Mouse (Mus musculus) CH12.LX (cell line): ENCODE data around the gene Sh2b1. TPM values are rescaled to one million over a fixed set of nuclear protein-coding genes. Genes with fewer than 3 reads are reported as not detected.

Experiments used
- DNase-seq: peaks from one replicate; pipeline ENCODE4 v3.0.0-alpha.2; 2013; ENCODE audit errors: extremely low read depth
- H3K27ac ChIP-seq: 2 replicates; pipeline ENCODE4 v1.5.1; 2012; ENCODE audit warnings: low read depth, mild to moderate bottlenecking, control low read depth, moderate library complexity; ENCODE audit not compliant: insufficient read depth
- H3K27me3 ChIP-seq: replicated peaks from 2 replicates; pipeline ENCODE3; 2012; ENCODE audit warnings: inconsistent platforms
- H3K36me3 ChIP-seq, 2 experiments: replicated peaks in 1 of 2; 2 replicates each; pipeline versions ENCODE3 to v1.6.1; 2012; ENCODE audit warnings: inconsistent platforms in 1 of 2, low read length in 1 of 2, mild to moderate bottlenecking in 1 of 2, mixed read lengths in 1 of 2, moderate library complexity in 1 of 2; ENCODE audit not compliant: control insufficient read depth in 1 of 2, insufficient read depth in 1 of 2
- H3K4me1 ChIP-seq, 2 experiments: 2 replicates each; pipeline ENCODE4 v1.6.1; 2012; ENCODE audit warnings: inconsistent platforms in 1 of 2, moderate library complexity in 1 of 2; ENCODE audit not compliant: insufficient read depth in 2 of 2, control insufficient read depth in 1 of 2
- H3K4me2 ChIP-seq: 2 replicates; pipeline ENCODE4 v1.6.1; 2012; ENCODE audit warnings: low read depth, mild to moderate bottlenecking, control low read depth; ENCODE audit not compliant: poor library complexity, insufficient read depth, severe bottlenecking
- H3K4me3 ChIP-seq, 3 experiments: fragments of 150-350 bp in 1 of 3; sonication (generic) in 1 of 3; replicated peaks in 1 of 3; 2 replicates each; pipeline versions ENCODE3 to v1.5.1; 2011 to 2012; ENCODE audit warnings: low read depth in 2 of 3, low read length in 2 of 3, mild to moderate bottlenecking in 2 of 3, moderate library complexity in 2 of 3, control low read depth in 1 of 3, improper control_type of control experiment in 1 of 3, inconsistent platforms in 1 of 3, mixed read lengths in 1 of 3; ENCODE audit not compliant: poor library complexity in 1 of 3
- H3K79me2 ChIP-seq: replicated peaks from 2 replicates; pipeline ENCODE4 v1.6.1; 2012; ENCODE audit warnings: mild to moderate bottlenecking, moderate library complexity; ENCODE audit not compliant: control insufficient read depth, poor library complexity, insufficient read depth, severe bottlenecking; ENCODE audit errors: extremely low read depth
- H3K9ac ChIP-seq: 2 replicates; pipeline ENCODE4 v1.6.1; 2012; ENCODE audit warnings: low read depth, mild to moderate bottlenecking, control low read depth, moderate library complexity; ENCODE audit not compliant: insufficient read depth
- H3K9me3 ChIP-seq: replicated peaks from 2 replicates; pipeline ENCODE3; 2012; ENCODE audit warnings: low read length, inconsistent platforms, mixed read lengths
- BHLHE40 ChIP-seq: IDR thresholded peaks from 2 replicates; pipeline ENCODE4 v1.6.1; 2011; ENCODE audit warnings: mild to moderate bottlenecking, low read depth, low read length, improper control_type of control experiment
- CTCF ChIP-seq, 2 experiments: IDR thresholded peaks in 1 of 2; conservative IDR thresholded peaks in 1 of 2; 2 replicates each; pipeline ENCODE4 v1.5.1; 2011 to 2012; ENCODE audit warnings: low read depth in 2 of 2, low read length in 2 of 2, improper control_type of control experiment in 1 of 2, inconsistent platforms in 1 of 2, mild to moderate bottlenecking in 1 of 2, moderate library complexity in 1 of 2
- E2F4 ChIP-seq: IDR thresholded peaks from 2 replicates; pipeline ENCODE4 v1.6.1; 2011; ENCODE audit warnings: low read depth, low read length, improper control_type of control experiment; ENCODE audit not compliant: insufficient replicate concordance
- EP300 ChIP-seq: IDR thresholded peaks from 2 replicates; pipeline ENCODE4 v1.6.1; 2011; ENCODE audit warnings: low read length, improper control_type of control experiment
- ETS1 ChIP-seq: conservative IDR thresholded peaks from 2 replicates; pipeline ENCODE4 v1.6.1; 2012; ENCODE audit warnings: low read depth, mild to moderate bottlenecking, inconsistent platforms, low read length, improper control_type of control experiment, moderate library complexity
- HCFC1 ChIP-seq: IDR thresholded peaks from 2 replicates; pipeline ENCODE4 v1.6.1; 2012; ENCODE audit warnings: low read depth, mild to moderate bottlenecking, inconsistent platforms, low read length, improper control_type of control experiment
- JUND ChIP-seq: conservative IDR thresholded peaks from 2 replicates; pipeline ENCODE4 v1.6.1; 2011; ENCODE audit warnings: low read depth, low read length, improper control_type of control experiment
- KAT2A ChIP-seq: IDR thresholded peaks from 2 replicates; pipeline ENCODE4 v1.6.1; 2012; ENCODE audit warnings: low read length, improper control_type of control experiment, inconsistent platforms; ENCODE audit not compliant: insufficient replicate concordance
- MAZ ChIP-seq: IDR thresholded peaks from 2 replicates; pipeline ENCODE4 v1.6.1; 2012; ENCODE audit warnings: low read depth, mild to moderate bottlenecking, inconsistent platforms, low read length, improper control_type of control experiment, moderate library complexity
- MYC ChIP-seq: IDR thresholded peaks from 2 replicates; pipeline ENCODE4 v1.6.1; 2011; ENCODE audit warnings: low read depth, mild to moderate bottlenecking, improper control_type of control experiment, low read length
- NELFE ChIP-seq: IDR thresholded peaks from 2 replicates; pipeline ENCODE4 v1.6.1; 2011; ENCODE audit warnings: low read depth, low read length, improper control_type of control experiment
- NRF1 ChIP-seq: IDR thresholded peaks from 2 replicates; pipeline ENCODE4 v1.6.1; 2014; ENCODE audit warnings: low read depth, mild to moderate bottlenecking, inconsistent platforms, low read length, improper control_type of control experiment, moderate library complexity
- TBP ChIP-seq: conservative IDR thresholded peaks from 2 replicates; pipeline ENCODE4 v1.6.1; 2011; ENCODE audit warnings: low read depth, low read length, improper control_type of control experiment
- TCF12 ChIP-seq: IDR thresholded peaks from 2 replicates; pipeline ENCODE4 v1.6.1; 2014; ENCODE audit warnings: low read depth, mild to moderate bottlenecking, inconsistent platforms, low read length, improper control_type of control experiment
- ZKSCAN1 ChIP-seq: IDR thresholded peaks from 2 replicates; pipeline ENCODE4 v1.6.1; 2012; ENCODE audit warnings: low read depth, inconsistent platforms, low read length, improper control_type of control experiment, borderline replicate concordance
- ZMIZ1 ChIP-seq: IDR thresholded peaks from 2 replicates; pipeline ENCODE4 v1.6.1; 2012; ENCODE audit warnings: low read depth, mild to moderate bottlenecking, inconsistent platforms, low read length, improper control_type of control experiment
- ZNF384 ChIP-seq: IDR thresholded peaks from 2 replicates; pipeline ENCODE4 v1.6.1; 2012; ENCODE audit warnings: low read depth, low read length, improper control_type of control experiment, inconsistent platforms
- dilution Hi-C: fragments of 300-500 bp; cut with MboI; formaldehyde crosslinking; loops from 2 replicates; pipeline ENCODE4 v1.14.3; 2020; ENCODE audit warnings: low sequenced_read_pairs; ENCODE audit not compliant: extremely low pct_unique_long_range_greater_than_20kb, extremely low pct_ligation_motif_present
- in situ Hi-C: fragments of 300-500 bp; cut with MboI; formaldehyde crosslinking; loops from 3 replicates; pipeline ENCODE4 v1.14.3; 2019; ENCODE audit warnings: low sequenced_read_pairs, low pct_ligation_motif_present, low pct_unique_long_range_greater_than_20kb, mixed read lengths
- polyA plus RNA-seq: library from polyadenylated mRNA; unstranded; fragments of >175 nt; gene quantifications from 2 replicates; pipeline ENCODE4 v1.2.1, GENCODE M21; 2012; ENCODE audit warnings: low read depth; ENCODE audit not compliant: insufficient read length
- total RNA-seq, 2 experiments: library from RNA; depleted of rRNA; stranded (reverse); fragments of 300-350 nt in 1 of 2; fragments of >200 nt in 1 of 2; gene quantifications; 2 replicates each; pipeline ENCODE4 v1.2.3; 2012 to 2014

Sh2b1 gene
- total and polyA plus RNA-seq, 3 experiments: 5.2 to 31.3 (median 13.4) TPM

GRCm38 (mm10) chr7:126435801-126436200, 39.4 kb downstream of the Sh2b1 start:
- Histone ChIP-seq H3K27ac (no peak overlapping the region), H3K9me3 (no peaks in the 10 kb centered on the region), H3K9ac (no peak overlapping the region), H3K4me3 (no peak overlapping the region), H3K4me1 (peaks cover 0 to 21% of the 10 kb centered on the region in 2 experiments; a peak in 2 of 4 replicates), H3K27me3 (no peaks in the 10 kb centered on the region), H3K79me2 (0 out of 2 replicates have a peak, but pooled peaks cover 3% of the 10 kb centered on the region)
- in situ Hi-C loops: loop anchor here (5.0 kb wide), 1 partner anchor 38 kb away; the partner anchor contains the start of gene Nfatc2ip
- DNase-seq: no peak
- no peak for TF ChIP-seq CTCF (conservative IDR thresholded peaks at IDR 0.05 in 1 of 2, IDR thresholded peaks at IDR 0.05 in 1 of 2; ENCODE audit: low read depth in 2 of 2, low read length in 2 of 2)
- TF ChIP-seq EP300: no peak
- no peak for TF ChIP-seq HCFC1
- TF ChIP-seq ZNF384: no peak
- no peak for TF ChIP-seq JUND
- TF ChIP-seq NRF1: no peak
- no peak for TF ChIP-seq ETS1
- TF ChIP-seq, all 38 proteins: peak for 0
- H3K4me2 ChIP-seq: no peak overlapping the region
- peaks cover 60 to 94% of the 10 kb centered on the region in 2 experiments for H3K36me3 ChIP-seq
- dilution Hi-C loops: no loop called here

- in situ Hi-C loops: loop anchor here (5.0 kb wide), 1 partner anchor 37 kb away; the partner anchor contains the start of gene Nfatc2ip
- H3K79me2 ChIP-seq: peaks cover 7% of the 10 kb centered on the region; the same call in 1 of the 2 replicates
- DNase-seq: no peak
- H3K36me3 ChIP-seq: peaks cover 61 to 95% of the 10 kb centered on the region in 2 experiments
- no peak overlapping the region for H3K27ac ChIP-seq
- TF ChIP-seq E2F4: no peak
- TF ChIP-seq ZKSCAN1: no peak
- TF ChIP-seq MAZ: no peak
- TF ChIP-seq KAT2A: no peak
- no peak for TF ChIP-seq NRF1
- no peak for TF ChIP-seq NELFE
- TF ChIP-seq JUND: no peak
- TF ChIP-seq ZMIZ1: no peak
- no peak for TF ChIP-seq BHLHE40
- no peak for TF ChIP-seq TCF12
- TF ChIP-seq TBP: no peak
- TF ChIP-seq MYC: no peak
- TF ChIP-seq, all 38 proteins: peak for 0
- H3K9ac ChIP-seq: no peak overlapping the region
- no peak overlapping the region for H3K4me3 ChIP-seq
- peaks cover 5 to 28% of the 10 kb centered on the region in 2 experiments for H3K4me1 ChIP-seq
- H3K27me3 ChIP-seq: no peaks in the 10 kb centered on the region
- H3K4me2 ChIP-seq: no peak overlapping the region
- no peaks in the 10 kb centered on the region for H3K9me3 ChIP-seq
- dilution Hi-C loops: no loop called here
These were observed 40.5 kb downstream of the Sh2b1 start for GRCm38 (mm10) chr7:126434726-126435125.
